Mouse (Mus musculus): ENCODE measurements around the gene Abhd5. TPM values are rescaled to one million over a fixed set of nuclear protein-coding genes. Genes with fewer than 3 reads are reported as not detected.

Gene Abhd5
- polyA plus RNA-seq, 1 experiment from 2014 or later: 21.1 TPM

DNA sequence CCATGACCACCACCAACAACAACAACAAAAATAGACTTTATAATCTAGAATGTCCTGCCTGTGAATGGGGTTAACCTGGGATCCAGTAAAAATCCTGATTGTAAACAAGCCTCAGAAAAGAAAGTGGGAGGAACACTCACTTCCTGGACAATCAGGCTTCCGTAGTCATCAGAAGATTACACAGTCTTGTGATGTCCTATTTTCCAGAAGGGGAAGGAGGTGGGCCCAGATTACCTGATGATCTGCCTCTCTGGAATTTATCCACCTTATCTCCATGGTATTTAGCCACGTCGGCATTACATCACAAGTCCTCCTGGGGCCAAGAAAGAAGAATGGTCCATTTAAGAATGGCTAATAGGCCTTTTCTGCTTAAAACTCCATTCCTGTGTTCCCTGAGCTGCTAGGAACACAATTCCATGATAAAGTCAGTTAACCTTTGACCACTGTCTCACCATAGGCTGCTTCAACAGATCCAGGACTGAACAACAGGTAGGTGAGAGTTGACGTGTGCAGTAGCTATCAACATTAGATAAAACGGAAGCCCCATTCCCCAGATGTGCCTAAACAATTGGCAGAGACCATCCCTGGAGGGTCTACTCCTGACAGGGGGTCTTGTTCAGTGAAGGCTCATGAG, 38.0 kb downstream of the Abhd5 start:
- DNase-seq (ENCODE audit: extremely low spot score, low spot score): no peak
- 93% methylated on average over 5 of the region's 5 CpGs for WGBS
- no peak overlapping the region for H3K27ac ChIP-seq
- no peaks in the 10 kb centered on the region for H3K36me3 ChIP-seq (replicated peaks)
- H3K4me3 ChIP-seq: no peak overlapping the region
- H3K9me3 ChIP-seq: no peaks in the 10 kb centered on the region
- no peaks in the 10 kb centered on the region for H3K4me1 ChIP-seq
- H3K27me3 ChIP-seq (ENCODE audit: poor library complexity, severe bottlenecking): no peaks in the 10 kb centered on the region

DNA sequence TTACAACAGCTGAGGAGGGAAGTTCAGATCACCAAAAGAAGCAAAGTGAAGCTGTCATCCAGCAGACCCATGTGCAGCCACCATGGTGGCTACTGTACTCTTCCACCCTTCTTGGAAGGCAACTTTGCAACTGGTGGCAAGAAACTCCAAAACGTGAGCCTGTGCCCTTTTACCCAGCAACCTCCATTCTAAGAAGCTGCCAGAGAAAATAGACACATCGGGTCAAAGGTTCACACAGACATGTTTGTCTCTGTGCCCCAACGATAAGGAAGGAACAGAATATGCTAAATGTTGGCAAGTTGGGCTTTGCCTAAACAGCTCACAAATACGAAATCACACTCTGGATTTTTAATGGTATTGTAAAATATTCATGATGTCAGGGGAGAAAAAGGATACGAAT, 44.4 kb downstream of the Abhd5 start:
- 84% methylated on average over 5 of the region's 5 CpGs for WGBS
- Histone ChIP-seq H3K9me3 (no peaks in the 10 kb centered on the region), H3K27ac (no peak overlapping the region), H3K4me3 (no peak overlapping the region), H3K27me3 (ENCODE audit: poor library complexity, severe bottlenecking) (no peaks in the 10 kb centered on the region), H3K36me3 (replicated peaks) (no peaks in the 10 kb centered on the region), H3K4me1 (peaks cover 9% of the 10 kb centered on the region)
- no peak for DNase-seq (ENCODE audit: extremely low spot score, low spot score)

DNA sequence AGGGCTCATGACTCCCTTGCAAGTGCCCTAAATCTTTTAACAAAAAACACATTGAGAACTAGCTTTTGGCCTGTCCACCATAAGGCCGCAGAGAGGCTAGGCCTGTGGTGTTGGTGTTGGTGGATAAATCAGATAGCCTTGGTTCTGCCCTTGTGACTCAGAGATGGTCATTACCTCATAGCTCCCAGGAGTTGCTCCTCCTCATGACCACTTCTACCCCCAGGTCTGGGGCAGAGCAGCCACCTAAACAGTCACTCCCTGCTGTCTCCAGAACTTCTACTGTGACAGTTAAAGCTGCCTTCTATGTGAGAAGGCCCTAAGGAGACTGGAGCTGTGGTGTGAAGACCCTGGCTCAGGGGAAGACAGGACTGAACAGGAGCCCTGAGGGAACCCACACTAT, 45.7 kb downstream of the Abhd5 start:
- WGBS: 93% methylated on average over 1 of the region's 1 CpGs
- H3K27me3 ChIP-seq (ENCODE audit: poor library complexity, severe bottlenecking): no peaks in the 10 kb centered on the region
- peaks cover 9% of the 10 kb centered on the region for H3K4me1 ChIP-seq
- no peak overlapping the region for H3K4me3 ChIP-seq
- DNase-seq (ENCODE audit: extremely low spot score, low spot score): no peak
- H3K9me3 ChIP-seq: no peaks in the 10 kb centered on the region
- no peaks in the 10 kb centered on the region for H3K36me3 ChIP-seq (replicated peaks)
- no peak overlapping the region for H3K27ac ChIP-seq

DNA sequence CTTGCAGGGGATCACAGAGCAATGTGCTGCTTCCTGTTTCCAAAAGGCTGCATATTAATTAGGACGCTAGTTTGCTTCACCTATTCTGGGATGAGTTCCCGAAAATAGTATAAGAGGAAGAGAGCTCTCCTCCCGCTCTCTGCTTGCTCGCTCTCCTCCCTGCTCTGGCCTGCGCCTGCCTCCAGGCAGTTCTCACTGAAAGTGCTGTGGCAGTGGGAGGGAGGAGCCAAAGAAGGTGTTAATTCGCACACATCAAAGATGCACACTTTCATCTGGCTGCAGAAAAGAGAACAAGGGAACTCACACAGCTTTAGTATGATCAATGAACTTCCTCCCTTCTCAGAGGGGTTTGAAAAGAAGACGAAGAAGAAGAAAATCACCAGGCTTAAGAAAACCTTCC, 47.3 kb downstream of the Abhd5 start:
- DNase-seq (ENCODE audit: extremely low spot score, low spot score): no peak
- H3K9me3 ChIP-seq: no peaks in the 10 kb centered on the region
- H3K4me1 ChIP-seq: peaks cover 9% of the 10 kb centered on the region
- H3K27ac ChIP-seq: no peak overlapping the region
- H3K27me3 ChIP-seq (ENCODE audit: poor library complexity, severe bottlenecking): no peaks in the 10 kb centered on the region
- H3K4me3 ChIP-seq: no peak overlapping the region
- WGBS: 63% methylated on average over 7 of the region's 7 CpGs
- H3K36me3 ChIP-seq (replicated peaks): no peaks in the 10 kb centered on the region

DNA sequence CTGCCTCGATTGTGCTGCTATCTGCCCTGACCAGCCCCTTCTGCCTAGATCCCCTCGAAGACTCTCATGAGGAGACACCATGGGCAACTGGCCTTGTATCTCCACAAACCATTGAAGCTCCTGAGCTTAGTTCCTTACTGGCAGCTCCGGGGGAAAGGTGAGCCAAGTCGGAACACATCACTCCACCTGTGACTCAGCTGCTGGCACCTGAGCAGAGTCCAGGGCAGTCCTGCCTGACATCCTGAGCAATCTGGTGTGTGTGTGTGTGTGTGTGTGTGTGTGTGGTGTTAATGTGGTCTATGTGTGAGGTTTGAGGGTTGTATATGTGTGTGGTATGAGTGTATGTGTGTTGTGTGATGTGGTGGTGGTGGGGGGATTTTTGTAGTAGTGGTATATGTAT, 49.8 kb downstream of the Abhd5 start:
- no peak overlapping the region for H3K4me3 ChIP-seq
- no peak for DNase-seq (ENCODE audit: extremely low spot score, low spot score)
- no peaks in the 10 kb centered on the region for H3K27me3 ChIP-seq (ENCODE audit: poor library complexity, severe bottlenecking)
- H3K27ac ChIP-seq: no peak overlapping the region
- H3K36me3 ChIP-seq (replicated peaks): no peaks in the 10 kb centered on the region
- H3K9me3 ChIP-seq: no peaks in the 10 kb centered on the region
- peaks cover 9% of the 10 kb centered on the region for H3K4me1 ChIP-seq
- WGBS: 95% methylated on average over 4 of the region's 4 CpGs

DNA sequence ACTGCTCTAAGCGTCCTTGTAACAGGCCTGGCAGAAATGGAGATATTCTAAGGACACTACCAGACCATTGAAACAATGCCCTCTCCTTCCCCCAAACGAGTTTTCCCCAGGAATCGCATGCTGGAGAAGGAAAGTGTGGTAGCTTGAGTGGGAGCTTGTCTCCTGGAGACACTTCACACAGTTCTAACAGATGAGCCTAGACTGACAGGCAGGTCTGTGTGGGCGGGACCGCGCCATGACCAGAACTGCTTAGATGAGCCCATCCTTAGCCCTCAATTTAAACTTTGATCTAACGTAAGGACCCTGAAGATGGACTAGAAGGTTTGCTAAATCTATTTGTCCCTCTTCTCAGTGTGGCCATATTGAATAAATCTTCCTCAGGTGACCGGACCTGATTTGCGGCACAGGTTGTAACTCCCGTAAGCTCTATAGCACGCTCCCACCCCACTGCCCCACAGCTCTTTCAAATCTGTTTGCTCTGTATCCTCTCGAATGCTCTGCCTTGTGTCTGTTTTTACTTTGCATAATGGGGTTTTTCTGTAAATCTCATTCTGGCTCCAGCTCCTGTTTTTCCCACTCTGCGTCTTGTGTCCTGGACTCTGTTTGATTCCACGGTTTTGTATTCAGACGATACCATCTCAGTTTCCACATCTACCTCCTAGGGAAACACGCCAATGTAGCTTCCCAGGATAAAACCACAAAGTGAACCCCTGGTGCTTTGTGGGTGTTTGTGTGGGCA, 59.2 kb downstream of the Abhd5 start:
- 94% methylated on average over 16 of the region's 16 CpGs for WGBS
- no peaks in the 10 kb centered on the region; the same call in 1 of the 2 replicates for H3K27me3 ChIP-seq (ENCODE audit: poor library complexity, severe bottlenecking)
- DNase-seq (ENCODE audit: extremely low spot score, low spot score): no peak
- H3K9me3 ChIP-seq: no peaks in the 10 kb centered on the region
- H3K4me1 ChIP-seq: no peaks in the 10 kb centered on the region
- H3K36me3 ChIP-seq (replicated peaks): no peaks in the 10 kb centered on the region
- no peak overlapping the region for H3K27ac ChIP-seq
- H3K4me3 ChIP-seq: no peak overlapping the region

DNA sequence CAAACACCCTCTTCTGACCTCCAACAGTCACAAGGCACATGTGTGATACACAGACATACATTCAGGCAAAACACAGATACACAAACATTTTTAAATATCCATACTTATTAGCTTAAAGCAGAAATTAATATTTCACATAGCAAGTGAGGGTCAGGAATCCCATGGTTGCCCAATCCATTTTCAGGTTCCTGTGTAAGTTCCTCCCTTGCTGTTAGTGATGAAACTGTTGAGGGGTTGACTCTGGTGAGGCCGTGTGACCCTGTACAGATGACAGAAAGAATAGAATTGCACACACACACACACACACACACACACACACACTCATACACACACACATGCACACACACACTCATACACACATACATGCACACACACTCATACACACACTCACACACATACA, 63.2 kb downstream of the Abhd5 start:
- H3K27me3 ChIP-seq (ENCODE audit: poor library complexity, severe bottlenecking): peaks cover 12% of the 10 kb centered on the region
- no peaks in the 10 kb centered on the region for H3K36me3 ChIP-seq (replicated peaks)
- H3K4me3 ChIP-seq: no peak overlapping the region
- peaks cover 15% of the 10 kb centered on the region for H3K4me1 ChIP-seq
- H3K27ac ChIP-seq: no peak overlapping the region
- peaks cover 3% of the 10 kb centered on the region; the same call in 1 of the 2 replicates for H3K9me3 ChIP-seq
- 100% methylated on average over 1 of the region's 1 CpGs for WGBS
- DNase-seq (ENCODE audit: extremely low spot score, low spot score): no peak

DNA sequence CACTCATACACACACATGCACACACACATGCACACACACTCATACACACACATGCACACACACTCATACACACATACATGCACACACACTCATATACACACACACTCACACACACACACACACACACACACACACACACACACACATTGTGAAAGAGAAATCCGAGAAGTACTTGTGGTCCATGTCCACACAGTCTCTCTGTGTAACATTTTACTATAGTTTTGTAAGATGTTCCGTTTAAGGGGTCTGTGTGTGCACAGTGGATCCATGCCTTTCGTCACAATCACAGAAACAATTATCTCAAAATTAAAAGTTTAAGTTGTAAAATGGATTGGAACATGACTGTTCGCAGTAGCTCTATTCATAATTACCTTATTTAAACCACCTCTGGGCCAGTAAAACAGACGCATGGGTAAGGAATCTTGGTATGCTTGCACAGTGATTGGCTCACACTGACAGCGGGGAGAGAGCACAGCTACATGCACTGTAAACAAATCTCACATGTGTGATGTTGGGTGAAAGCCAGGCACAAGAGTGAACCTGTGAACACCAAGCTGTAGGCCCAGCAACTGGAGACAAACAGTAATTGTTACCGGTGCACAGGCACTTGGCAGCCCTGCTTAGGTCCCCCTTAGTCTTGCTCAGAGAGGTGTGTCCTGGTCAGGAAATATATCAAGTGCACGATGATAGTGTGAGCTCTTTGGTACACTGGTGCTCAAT, 63.8 kb downstream of the Abhd5 start:
- H3K27me3 ChIP-seq (ENCODE audit: poor library complexity, severe bottlenecking): peaks cover 18% of the 10 kb centered on the region
- peaks cover 15% of the 10 kb centered on the region for H3K4me1 ChIP-seq
- no peak overlapping the region for H3K27ac ChIP-seq
- no peak for DNase-seq (ENCODE audit: extremely low spot score, low spot score)
- WGBS: 87% methylated on average over 8 of the region's 8 CpGs
- H3K9me3 ChIP-seq: peaks cover 3% of the 10 kb centered on the region; the same call in 1 of the 2 replicates
- no peaks in the 10 kb centered on the region for H3K36me3 ChIP-seq (replicated peaks)
- H3K4me3 ChIP-seq: no peak overlapping the region

DNA sequence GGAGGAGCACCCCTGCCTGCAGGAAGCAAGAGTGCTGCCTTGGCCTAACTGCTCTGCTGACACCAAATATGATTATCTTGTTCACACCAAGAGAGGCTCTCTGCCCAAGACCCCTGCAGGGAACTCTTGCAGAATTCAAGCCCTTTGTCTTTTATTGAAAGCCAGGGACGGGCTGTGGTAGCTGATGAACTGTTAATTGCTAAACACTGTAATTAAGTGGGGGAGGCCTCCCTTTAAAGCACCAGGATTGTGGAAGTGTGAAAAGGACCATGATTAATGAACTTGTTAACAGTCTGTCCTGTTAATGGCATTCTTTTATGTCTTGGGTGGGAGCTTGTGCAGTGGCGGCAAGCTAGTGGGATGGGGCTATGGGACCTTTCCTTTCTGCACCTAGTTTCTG, 65.2 kb downstream of the Abhd5 start:
- Histone ChIP-seq H3K9me3 (peaks cover 3% of the 10 kb centered on the region; the same call in 1 of the 2 replicates), H3K36me3 (replicated peaks) (no peaks in the 10 kb centered on the region), H3K27me3 (ENCODE audit: poor library complexity, severe bottlenecking) (peaks cover 29% of the 10 kb centered on the region), H3K4me1 (peaks cover 20% of the 10 kb centered on the region), H3K27ac (no peak overlapping the region), H3K4me3 (no peak overlapping the region)
- DNase-seq (ENCODE audit: extremely low spot score, low spot score): no peak
- WGBS: 34% methylated on average over 2 of the region's 2 CpGs

DNA sequence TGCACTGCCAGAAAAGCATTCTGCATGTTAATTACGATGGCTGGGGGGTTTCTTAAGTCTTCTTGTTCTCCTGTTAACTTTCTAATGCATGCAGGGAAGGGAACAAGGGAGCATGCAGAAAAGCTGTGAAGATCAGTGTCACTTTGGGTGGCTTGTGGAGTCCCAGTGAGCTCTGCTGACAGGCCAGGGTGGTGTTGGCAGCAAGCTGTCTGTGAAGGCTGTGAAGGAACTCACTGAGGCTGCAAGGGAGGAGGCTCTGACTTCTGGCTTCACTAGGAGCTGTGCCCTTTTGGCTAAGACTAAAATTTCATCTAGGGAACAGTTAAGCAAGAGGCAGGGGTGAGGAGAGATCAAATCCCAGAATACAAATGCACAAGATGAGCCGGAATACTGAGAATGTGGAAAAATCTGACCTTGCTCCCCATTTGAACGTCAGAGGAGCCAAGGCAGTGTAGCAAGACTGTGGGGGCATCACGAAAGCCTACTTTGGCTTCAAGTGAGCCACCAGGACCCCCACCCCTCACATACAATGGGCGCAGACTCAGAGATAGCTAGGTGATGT, 68.9 kb downstream of the Abhd5 start:
- H3K4me3 ChIP-seq: no peak overlapping the region
- H3K27me3 ChIP-seq (ENCODE audit: poor library complexity, severe bottlenecking): peaks cover 41% of the 10 kb centered on the region
- no peak overlapping the region for H3K27ac ChIP-seq
- DNase-seq (ENCODE audit: extremely low spot score, low spot score): no peak
- peaks cover 3% of the 10 kb centered on the region; the same call in 1 of the 2 replicates for H3K9me3 ChIP-seq
- no peaks in the 10 kb centered on the region for H3K36me3 ChIP-seq (replicated peaks)
- 83% methylated on average over 5 of the region's 5 CpGs for WGBS
- peaks cover 20% of the 10 kb centered on the region for H3K4me1 ChIP-seq

DNA sequence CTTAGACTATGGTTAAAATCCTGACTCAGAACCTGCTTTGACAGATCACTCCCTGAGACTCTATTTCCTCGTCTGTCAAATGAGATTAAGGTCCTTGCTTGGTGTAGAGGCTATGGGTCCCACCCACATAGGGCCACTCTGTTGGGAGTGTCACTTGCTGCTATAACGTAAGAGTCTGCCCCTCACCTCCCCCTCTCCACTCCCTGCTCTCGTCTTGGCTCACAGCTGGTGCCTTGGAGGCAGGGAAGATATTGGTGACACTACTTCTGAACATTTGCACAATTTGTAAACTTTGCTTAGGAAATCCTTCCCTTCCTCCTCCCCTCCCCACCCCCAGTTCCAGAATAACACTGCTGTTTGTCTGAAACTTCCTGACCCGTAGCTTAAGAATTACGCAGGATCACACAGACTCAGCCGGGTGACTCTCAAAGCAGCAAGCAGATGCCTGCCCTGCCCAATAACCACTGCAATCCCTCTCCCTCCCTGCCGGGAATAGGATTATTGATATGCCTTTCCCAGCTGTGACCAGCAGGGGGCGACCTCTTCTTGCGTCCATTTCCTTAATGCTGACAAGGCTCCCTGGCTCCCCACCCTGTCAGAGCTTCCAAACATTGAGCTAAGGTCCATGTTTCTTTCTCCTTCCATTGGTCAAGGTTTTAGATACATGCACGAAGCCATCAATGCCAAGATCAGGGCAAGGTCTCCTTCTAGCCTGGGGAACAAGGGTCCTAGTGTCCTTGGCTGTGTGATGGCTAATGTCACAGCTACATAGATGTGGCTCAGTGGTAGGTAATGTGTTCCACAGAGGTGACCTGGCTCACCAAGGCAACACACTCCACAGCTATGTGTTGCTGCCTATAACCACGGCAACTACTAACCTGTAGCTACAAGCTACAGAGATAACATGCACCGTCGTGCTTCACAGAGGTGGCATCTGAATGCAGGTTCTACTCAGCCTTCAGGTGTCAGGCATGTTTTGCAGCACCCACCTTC, 69.7 kb downstream of the Abhd5 start:
- Histone ChIP-seq H3K4me1 (peaks cover 20% of the 10 kb centered on the region), H3K36me3 (replicated peaks) (no peaks in the 10 kb centered on the region), H3K9me3 (peaks cover 3% of the 10 kb centered on the region; the same call in 1 of the 2 replicates), H3K27ac (no peak overlapping the region), H3K27me3 (ENCODE audit: poor library complexity, severe bottlenecking) (peaks cover 41% of the 10 kb centered on the region), H3K4me3 (no peak overlapping the region)
- 26% methylated on average over 13 of the region's 13 CpGs for WGBS
- DNase-seq (ENCODE audit: extremely low spot score, low spot score): peak; percentile 81

DNA sequence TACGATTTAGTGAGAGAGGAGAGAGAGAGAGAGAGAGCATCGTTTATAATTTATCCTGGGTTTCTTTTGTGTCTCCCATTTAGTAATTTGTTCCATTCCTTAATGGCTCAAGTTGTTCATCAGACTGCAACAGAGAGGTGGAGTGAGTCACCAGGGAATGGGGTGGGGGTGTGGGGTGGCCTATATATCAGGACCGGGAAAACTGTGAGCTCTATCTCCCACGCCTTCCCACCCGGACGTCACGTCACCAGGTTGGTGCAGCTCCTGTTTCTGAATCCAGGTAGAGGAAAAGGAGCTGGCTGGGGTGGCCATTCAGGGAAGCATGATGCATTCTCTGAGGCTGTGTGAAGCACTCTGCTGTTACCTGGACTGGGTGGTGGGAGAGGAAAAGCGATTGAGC, 70.5 kb downstream of the Abhd5 start:
- H3K27me3 ChIP-seq (ENCODE audit: poor library complexity, severe bottlenecking): peaks cover 41% of the 10 kb centered on the region
- H3K27ac ChIP-seq: no peak overlapping the region
- H3K4me3 ChIP-seq: no peak overlapping the region
- DNase-seq (ENCODE audit: extremely low spot score, low spot score): no peak
- H3K9me3 ChIP-seq: peaks cover 3% of the 10 kb centered on the region; the same call in 1 of the 2 replicates
- 91% methylated on average over 8 of the region's 8 CpGs for WGBS
- peaks cover 17% of the 10 kb centered on the region for H3K4me1 ChIP-seq
- H3K36me3 ChIP-seq (replicated peaks): no peaks in the 10 kb centered on the region

Data from forebrain, embryonic 10.5 days (tissue).